Mouse (Mus musculus) myocyte (in vitro differentiated cells): ENCODE data around the gene Eid2.

Source experiments
- CEBPB ChIP-seq: IDR thresholded peaks from 2 replicates; pipeline ENCODE4 v1.6.1; 2011; ENCODE audit warnings: mild to moderate bottlenecking, moderate library complexity; ENCODE audit not compliant: poor library complexity, insufficient read depth, severe bottlenecking
- E2F4 ChIP-seq: IDR thresholded peaks from one replicate; pipeline ENCODE4 v1.6.1; 2011; ENCODE audit warnings: mild to moderate bottlenecking, control low read depth, moderate library complexity; ENCODE audit not compliant: insufficient read depth
- MAX ChIP-seq: IDR thresholded peaks from one replicate; pipeline ENCODE4 v1.6.1; 2011; ENCODE audit warnings: low read depth, mild to moderate bottlenecking, control low read depth
- MYOG ChIP-seq, 3 experiments: IDR thresholded peaks; one replicate each; pipeline ENCODE4 v1.6.1; 2011; ENCODE audit warnings: control low read depth in 2 of 3, low read depth in 2 of 3, mild to moderate bottlenecking in 2 of 3; ENCODE audit not compliant: insufficient read length in 2 of 3, control insufficient read depth in 1 of 3, insufficient read depth in 1 of 3
- POLR2A ChIP-seq: IDR thresholded peaks from one replicate; pipeline ENCODE4 v1.6.1; 2011; ENCODE audit warnings: low read depth, mild to moderate bottlenecking, control low read depth, moderate library complexity; ENCODE audit not compliant: insufficient read length
- POLR2AphosphoS2 ChIP-seq: IDR thresholded peaks from one replicate; pipeline ENCODE4 v1.6.1; 2011; ENCODE audit warnings: low read depth, control low read depth; ENCODE audit not compliant: insufficient read length
- TCF12 ChIP-seq: IDR thresholded peaks from one replicate; pipeline ENCODE4 v1.6.1; 2011; ENCODE audit warnings: mild to moderate bottlenecking, control low read depth; ENCODE audit not compliant: poor library complexity, insufficient read depth, severe bottlenecking
- USF1 ChIP-seq: IDR thresholded peaks from one replicate; pipeline ENCODE4 v1.6.1; 2011; ENCODE audit warnings: low read depth, mild to moderate bottlenecking, control low read depth, moderate library complexity

GRCm38 (mm10) chr7:28306216-28306615, 38.5 kb downstream of the Eid2 start:
- TF ChIP-seq POLR2AphosphoS2 (no peak), USF1 (no peak), MAX (no peak), E2F4 (no peak), TCF12 (no peak), POLR2A (no peak), CEBPB (no peak), MYOG (IDR thresholded peaks at IDR 0.05; ENCODE audit: control insufficient read depth in 1 of 3, insufficient read depth in 1 of 3, insufficient read length in 2 of 3, low read depth in 2 of 3) (no peak)
